Mouse (Mus musculus) thymus, postnatal 36 days (tissue): ENCODE data around the gene Terf2.

ENCODE experiments used
- DNase-seq, 2 experiments: peaks; one replicate each; pipeline ENCODE4 v3.0.0; 2022; ENCODE audit warnings: mixed read lengths in 2 of 2

Gene Terf2

GRCm38 (mm10) chr8:107096366-107097036 lies at the start of gene Terf2:
Gene Terf2 (minus strand): TSS chr8:107096547.
- peak; percentile 88 to 93 for DNase-seq

GRCm38 (mm10) chr8:107143501-107143900 lies 47.2 kb upstream of the Terf2 start:
- DNase-seq, result no peak

- DNase-seq, result no peak
Observed at GRCm38 (mm10) chr8:107142539-107142938, 46.2 kb upstream of the Terf2 start.

GRCm38 (mm10) chr8:107139704-107140470 lies 43.5 kb upstream of the Terf2 start:
- DNase-seq, result peak in 1 of 2 experiments; percentile 54

GRCm38 (mm10) chr8:107138338-107138737 lies 42.0 kb upstream of the Terf2 start:
- no peak for DNase-seq

- DNase-seq, result no peak
Observed at GRCm38 (mm10) chr8:107137591-107137990, 41.2 kb upstream of the Terf2 start.

- no peak for DNase-seq
Observed at GRCm38 (mm10) chr8:107136003-107136612, 39.8 kb upstream of the Terf2 start.

GRCm38 (mm10) chr8:107133881-107134280 lies 37.5 kb upstream of the Terf2 start:
- no peak for DNase-seq

- DNase-seq, result no peak
Observed at GRCm38 (mm10) chr8:107132581-107133491, 36.5 kb upstream of the Terf2 start.

GRCm38 (mm10) chr8:107130028-107130427 lies 33.7 kb upstream of the Terf2 start:
- no peak for DNase-seq

- no peak for DNase-seq
Observed at GRCm38 (mm10) chr8:107129171-107130025, 33.1 kb upstream of the Terf2 start.

GRCm38 (mm10) chr8:107124343-107124742 lies 28.0 kb upstream of the Terf2 start:
- DNase-seq, result no peak

- DNase-seq, result no peak
Observed at GRCm38 (mm10) chr8:107123063-107123614, 26.8 kb upstream of the Terf2 start.

- no peak for DNase-seq
Observed at GRCm38 (mm10) chr8:107121681-107122291, 25.4 kb upstream of the Terf2 start.

GRCm38 (mm10) chr8:107120806-107121205 lies 24.5 kb upstream of the Terf2 start:
- DNase-seq, result no peak

- DNase-seq, result no peak
Observed at GRCm38 (mm10) chr8:107119412-107119811, 23.1 kb upstream of the Terf2 start.

- DNase-seq, result peak; percentile 44 to 62
Observed at GRCm38 (mm10) chr8:107118803-107119233, 22.5 kb upstream of the Terf2 start.

GRCm38 (mm10) chr8:107117019-107117418 lies 20.7 kb upstream of the Terf2 start:
- no peak for DNase-seq

GRCm38 (mm10) chr8:107116023-107116422 lies 19.7 kb upstream of the Terf2 start:
- peak; percentile 71 to 74 for DNase-seq

- no peak for DNase-seq
Observed at GRCm38 (mm10) chr8:107115008-107115320, 18.6 kb upstream of the Terf2 start.
